In the genomic region with DNA sequence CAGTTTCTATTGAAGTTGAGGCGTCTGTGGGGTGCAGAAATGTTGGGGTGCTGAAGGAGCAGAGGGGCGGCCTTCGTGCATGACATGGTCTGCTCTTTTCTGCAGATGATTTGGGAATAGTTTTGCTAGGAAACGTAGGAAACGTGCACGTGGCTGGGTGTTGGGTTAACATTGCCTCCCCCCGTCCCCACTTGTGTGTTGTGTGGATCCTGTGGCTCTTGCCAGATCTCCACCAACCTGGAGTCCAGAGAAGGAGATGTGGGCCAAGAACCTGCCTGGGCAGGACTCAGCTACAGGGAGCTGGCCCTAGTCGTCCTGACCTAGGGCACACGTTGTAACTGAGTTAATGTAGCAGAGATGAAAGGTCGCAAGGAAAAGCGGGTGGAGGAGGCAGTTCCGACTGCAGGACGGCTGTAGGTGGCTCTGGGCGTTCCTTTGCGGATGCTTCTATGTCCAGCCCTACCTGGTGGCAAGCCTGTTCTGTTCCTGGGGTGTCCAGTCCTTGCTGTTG, we compare ENCODE assay signal across 8 mouse cellular contexts.
DNase-seq lines count a peak whose midpoint lies in the region; ATAC-seq lines count a peak whose summit lies in the region.

No protein-coding gene starts in this region.

- DNase-seq in lung, postnatal 25 days (ENCODE audit: low spot score): no peak
- peak; percentile 72 to 73 for DNase-seq in cerebellum, postnatal 25 days
- no peak for DNase-seq in intestine, embryonic 14.5 days (ENCODE audit: low spot score)
- no peak for DNase-seq in right cerebral cortex, postnatal 4 days
- no peak for DNase-seq in urinary bladder, adult 2 months (ENCODE audit: low spot score)
- no peak for DNase-seq in lung, postnatal 36 days

- H3K27me3 ChIP-seq in lung, embryonic 16.5 days (ENCODE audit: control insufficient read depth, insufficient read depth, low read depth, low read length): no peaks in the 10 kb centered on the region
- H3K27me3 ChIP-seq in intestine, embryonic 14.5 days (replicated peaks; ENCODE audit: control insufficient read depth, insufficient read depth, low read length): 0 out of 2 replicates have a peak, but pooled peaks cover 10% of the 10 kb centered on the region
- H3K27me3 ChIP-seq in liver, embryonic 16.5 days (ENCODE audit: control insufficient read depth, insufficient read depth, low read depth, low read length): no peaks in the 10 kb centered on the region

- peak overlapping the region; percentile 97 for H3K27ac ChIP-seq in lung, embryonic 16.5 days (ENCODE audit: low read length)
- H3K27ac ChIP-seq in intestine, embryonic 14.5 days (ENCODE audit: low read depth): peak overlapping the region; percentile 77
- H3K27ac ChIP-seq in liver, embryonic 16.5 days (ENCODE audit: low read length): peak overlapping the region; percentile 98

- H3K9me3 ChIP-seq in lung, embryonic 16.5 days (ENCODE audit: control insufficient read depth, low read length): no peaks in the 10 kb centered on the region
- no peaks in the 10 kb centered on the region for H3K9me3 ChIP-seq in intestine, embryonic 14.5 days (ENCODE audit: control insufficient read depth, low read length)
- no peaks in the 10 kb centered on the region for H3K9me3 ChIP-seq in liver, embryonic 16.5 days (replicated peaks; ENCODE audit: control insufficient read depth, low read length)

- H3K36me3 ChIP-seq in lung, embryonic 16.5 days (ENCODE audit: control insufficient read depth, insufficient read depth, low read length): no peaks in the 10 kb centered on the region
- H3K36me3 ChIP-seq in intestine, embryonic 14.5 days (ENCODE audit: control insufficient read depth, insufficient read depth, low read length): no peaks in the 10 kb centered on the region
- H3K36me3 ChIP-seq in liver, embryonic 16.5 days (ENCODE audit: control insufficient read depth, insufficient read depth): no peaks in the 10 kb centered on the region

- H3K4me2 ChIP-seq in lung, embryonic 16.5 days (ENCODE audit: low read depth, low read length): peak overlapping the region; percentile 98
- H3K4me2 ChIP-seq in intestine, embryonic 14.5 days (ENCODE audit: low read length): peak overlapping the region; percentile 99
- peak overlapping the region; percentile 96 for H3K4me2 ChIP-seq in liver, embryonic 16.5 days (ENCODE audit: low read depth, low read length)

- peak overlapping the region; percentile 87 for H3K9ac ChIP-seq in lung, embryonic 16.5 days (ENCODE audit: low read length)
- peak overlapping the region; percentile 76 for H3K9ac ChIP-seq in intestine, embryonic 14.5 days (ENCODE audit: low read length)
- peak overlapping the region; percentile 91 for H3K9ac ChIP-seq in liver, embryonic 16.5 days (ENCODE audit: low read depth, low read length)

- no peak for ATAC-seq in lung, embryonic 16.5 days (ENCODE audit: low read depth)
- no peak for ATAC-seq in intestine, embryonic 14.5 days (replicated peaks; ENCODE audit: low FRiP score, low TSS enrichment, low read depth)
- no peak for ATAC-seq in liver, embryonic 16.5 days (ENCODE audit: low read depth)

- 14% methylated on average over 15 of the region's 15 CpGs for whole genome bisulfite sequencing in lung, embryonic 16.5 days
- WGBS in intestine, embryonic 14.5 days: 23% methylated on average over 15 of the region's 15 CpGs
- under 1% methylated on average over 15 of the region's 15 CpGs for WGBS in liver, embryonic 16.5 days (ENCODE audit: insufficient replicate concordance)

- H3K4me1 ChIP-seq in lung, embryonic 16.5 days (replicated peaks; ENCODE audit: control insufficient read depth, insufficient read depth, low read length): peaks cover 79% of the 10 kb centered on the region
- peaks cover 68% of the 10 kb centered on the region for H3K4me1 ChIP-seq in intestine, embryonic 14.5 days (replicated peaks; ENCODE audit: control insufficient read depth, insufficient read depth, low read length)
- peaks cover 76% of the 10 kb centered on the region for H3K4me1 ChIP-seq in liver, embryonic 16.5 days (ENCODE audit: control insufficient read depth, low read depth, low read length)

- H3K4me3 ChIP-seq in lung, embryonic 16.5 days (ENCODE audit: low read length): peak overlapping the region; percentile 65
- peak overlapping the region; percentile 68 for H3K4me3 ChIP-seq in intestine, embryonic 14.5 days (ENCODE audit: low read depth, low read length)
- H3K4me3 ChIP-seq in liver, embryonic 16.5 days (ENCODE audit: low read depth, low read length): peak overlapping the region; percentile 94

Comparison
In these comparisons a context has a peak if more than half of its experiments do, and no peak if none do; other contexts are left out.
1. DNase-seq: peak in cerebellum, postnatal 25 days (2 of 2); none in lung, postnatal 25 days (single experiment), intestine, embryonic 14.5 days (single experiment), right cerebral cortex, postnatal 4 days (single experiment), urinary bladder, adult 2 months (single experiment) and lung, postnatal 36 days (single experiment).
2. Peak in every context shown above with its lines, with median percentiles within 50 percentile points of each other: H3K27ac ChIP-seq, H3K4me2 ChIP-seq, H3K4me3 ChIP-seq and H3K9ac ChIP-seq.